Comparison of ENCODE assay signal across 22 mouse cellular contexts in the genomic region with DNA sequence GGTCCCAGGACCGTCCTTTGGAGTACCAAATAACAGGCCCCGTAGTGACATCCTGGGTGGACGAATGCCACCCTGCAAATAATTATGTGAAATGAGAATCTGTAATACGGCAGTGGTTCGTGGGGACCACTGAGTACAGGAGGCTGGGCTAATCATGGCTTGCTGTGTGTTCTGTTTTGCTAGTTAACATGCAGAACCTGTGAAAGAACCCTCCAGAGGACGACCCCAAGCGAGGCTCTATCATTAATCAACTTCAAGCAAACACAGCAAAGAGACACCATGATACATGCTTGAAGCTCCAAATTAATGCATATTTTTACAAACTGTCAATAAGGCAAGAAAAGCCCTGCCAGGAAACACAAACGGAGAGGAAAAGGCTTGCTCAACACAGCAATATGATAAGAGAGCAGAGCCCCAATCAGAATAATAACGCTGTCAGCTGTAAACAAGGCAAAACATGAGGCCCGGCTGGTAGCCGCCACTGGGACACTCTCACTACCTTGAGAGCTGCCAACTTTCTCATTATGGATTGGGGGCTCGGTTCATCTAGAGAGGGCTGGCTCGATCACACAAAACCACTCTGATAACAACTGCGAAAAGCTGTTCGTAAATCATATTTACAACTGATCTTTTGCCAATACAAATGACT.
DNase-seq lines count a peak whose midpoint lies in the region; ATAC-seq and TF ChIP-seq lines count a peak whose summit lies in the region.
"Had no signal": no experiment of that assay in that cellular context is flagged by ENCODE, and none has a peak within 500 bp of the region (broad histone marks: within the 10 kb centered on the region; RNA-seq: fewer than 3 reads in every experiment).

No protein-coding gene starts in this region.

- no peak overlapping the region for H3K9ac ChIP-seq in forebrain, embryonic 13.5 days
- H3K9ac ChIP-seq in forebrain, embryonic 12.5 days, result no peak overlapping the region
- no peak overlapping the region for H3K9ac ChIP-seq in midbrain, embryonic 12.5 days (replicated peaks)
- H3K9ac ChIP-seq in midbrain, embryonic 13.5 days (replicated peaks), result no peak overlapping the region
- no peak overlapping the region for H3K9ac ChIP-seq in hindbrain, embryonic 16.5 days (ENCODE audit: low read depth, low read length)
- no peak overlapping the region for H3K9ac ChIP-seq in intestine, postnatal 0 days (ENCODE audit: low read depth, low read length)
- H3K9ac ChIP-seq: liver, postnatal 0 days had no signal

- WGBS in forebrain, embryonic 13.5 days, result 66% methylated on average over 15 of the region's 15 CpGs
- WGBS in forebrain, embryonic 12.5 days, result 75% methylated on average over 15 of the region's 15 CpGs
- 83% methylated on average over 15 of the region's 15 CpGs for WGBS in midbrain, embryonic 12.5 days
- 63% methylated on average over 15 of the region's 15 CpGs for WGBS in midbrain, embryonic 13.5 days
- 29% methylated on average over 15 of the region's 15 CpGs for WGBS in hindbrain, embryonic 16.5 days
- 83% methylated on average over 15 of the region's 15 CpGs for WGBS in intestine, postnatal 0 days

- 0 out of 2 replicates have a peak, but pooled peaks have one; percentile 23 for ATAC-seq in forebrain, embryonic 13.5 days
- ATAC-seq in forebrain, embryonic 12.5 days (ENCODE audit: low FRiP score), result no peak
- ATAC-seq in midbrain, embryonic 12.5 days (ENCODE audit: low FRiP score, low read depth), result no peak
- ATAC-seq in midbrain, embryonic 13.5 days, result no peak
- ATAC-seq in hindbrain, embryonic 16.5 days, result peak; percentile 77
- no peak for ATAC-seq in intestine, postnatal 0 days
- ATAC-seq: liver, postnatal 0 days; Patski had no signal

- peaks cover 30% of the 10 kb centered on the region for H3K36me3 ChIP-seq in forebrain, embryonic 13.5 days (ENCODE audit: poor library complexity, severe bottlenecking)
- H3K36me3 ChIP-seq in forebrain, embryonic 12.5 days (replicated peaks), result peaks cover 33% of the 10 kb centered on the region
- peaks cover 47% of the 10 kb centered on the region for H3K36me3 ChIP-seq in midbrain, embryonic 12.5 days
- peaks cover 34% of the 10 kb centered on the region for H3K36me3 ChIP-seq in midbrain, embryonic 13.5 days
- H3K36me3 ChIP-seq in hindbrain, embryonic 16.5 days (ENCODE audit: control insufficient read depth, insufficient read depth, low read length), result no peaks in the 10 kb centered on the region
- H3K36me3 ChIP-seq in intestine, postnatal 0 days (ENCODE audit: control insufficient read depth, insufficient read depth), result peaks cover 45% of the 10 kb centered on the region

- H3K9me3 ChIP-seq in forebrain, embryonic 13.5 days (replicated peaks), result no peaks in the 10 kb centered on the region
- no peaks in the 10 kb centered on the region for H3K9me3 ChIP-seq in forebrain, embryonic 12.5 days
- H3K9me3 ChIP-seq in midbrain, embryonic 12.5 days, result no peaks in the 10 kb centered on the region
- H3K9me3 ChIP-seq in midbrain, embryonic 13.5 days, result no peaks in the 10 kb centered on the region
- H3K9me3 ChIP-seq in hindbrain, embryonic 16.5 days (ENCODE audit: control insufficient read depth, low read length), result no peaks in the 10 kb centered on the region
- no peaks in the 10 kb centered on the region for H3K9me3 ChIP-seq in intestine, postnatal 0 days (ENCODE audit: control insufficient read depth)
- H3K9me3 ChIP-seq: heart, embryonic 10.5 days had no signal

- TF ChIP-seq POLR2A in cortical plate, adult 2 months (IDR thresholded peaks at IDR 0.05; ENCODE audit: extremely low read depth, insufficient read depth, low read length), result no peak

- 0 out of 2 replicates have a peak, but pooled peaks cover 5% of the 10 kb centered on the region for H3K27me3 ChIP-seq in forebrain, embryonic 13.5 days
- no peaks in the 10 kb centered on the region for H3K27me3 ChIP-seq in forebrain, embryonic 12.5 days
- H3K27me3 ChIP-seq in midbrain, embryonic 12.5 days, result no peaks in the 10 kb centered on the region
- H3K27me3 ChIP-seq in midbrain, embryonic 13.5 days, result no peaks in the 10 kb centered on the region
- no peaks in the 10 kb centered on the region for H3K27me3 ChIP-seq in hindbrain, embryonic 16.5 days (replicated peaks; ENCODE audit: control insufficient read depth, insufficient read depth, low read length)
- no peaks in the 10 kb centered on the region for H3K27me3 ChIP-seq in intestine, postnatal 0 days (replicated peaks; ENCODE audit: control insufficient read depth, insufficient read depth, low read length)
- H3K27me3 ChIP-seq: Patski had no signal

- TF ChIP-seq CTCF in cortical plate, adult 2 months (IDR thresholded peaks at IDR 0.05; ENCODE audit: extremely low read depth, insufficient read depth, low read length), result no peak
- TF ChIP-seq CTCF in intestine, postnatal 0 days (IDR thresholded peaks at IDR 0.05; ENCODE audit: low read depth), result no peak

- H3K4me2 ChIP-seq in forebrain, embryonic 13.5 days, result no peak overlapping the region
- no peak overlapping the region for H3K4me2 ChIP-seq in forebrain, embryonic 12.5 days
- no peak overlapping the region for H3K4me2 ChIP-seq in midbrain, embryonic 12.5 days (replicated peaks)
- no peak overlapping the region for H3K4me2 ChIP-seq in midbrain, embryonic 13.5 days (replicated peaks)
- H3K4me2 ChIP-seq in hindbrain, embryonic 16.5 days (ENCODE audit: low read length), result no peak overlapping the region
- no peak overlapping the region for H3K4me2 ChIP-seq in intestine, postnatal 0 days (replicated peaks; ENCODE audit: low read depth)

- H3K4me3 ChIP-seq in forebrain, embryonic 13.5 days, result no peak overlapping the region
- H3K4me3 ChIP-seq in forebrain, embryonic 12.5 days (replicated peaks), result no peak overlapping the region
- no peak overlapping the region for H3K4me3 ChIP-seq in midbrain, embryonic 12.5 days
- H3K4me3 ChIP-seq in midbrain, embryonic 13.5 days (replicated peaks), result no peak overlapping the region
- no peak overlapping the region for H3K4me3 ChIP-seq in cortical plate, adult 2 months (ENCODE audit: insufficient read depth, low read length)
- no peak overlapping the region for H3K4me3 ChIP-seq in hindbrain, embryonic 16.5 days (ENCODE audit: low read length)
- H3K4me3 ChIP-seq in intestine, postnatal 0 days (ENCODE audit: low read depth, low read length), result no peak overlapping the region
- H3K4me3 ChIP-seq: heart, embryonic 10.5 days had no signal

- peaks cover 36% of the 10 kb centered on the region for H3K4me1 ChIP-seq in forebrain, embryonic 13.5 days
- H3K4me1 ChIP-seq in forebrain, embryonic 12.5 days, result peaks cover 14% of the 10 kb centered on the region
- peaks cover 19% of the 10 kb centered on the region; the same call in 1 of the 2 replicates for H3K4me1 ChIP-seq in midbrain, embryonic 12.5 days
- peaks cover 16% of the 10 kb centered on the region for H3K4me1 ChIP-seq in midbrain, embryonic 13.5 days (replicated peaks)
- H3K4me1 ChIP-seq in cortical plate, adult 2 months (ENCODE audit: control insufficient read depth, insufficient read depth, low read length), result no peaks in the 10 kb centered on the region
- H3K4me1 ChIP-seq in hindbrain, embryonic 16.5 days (ENCODE audit: control insufficient read depth, insufficient read depth, low read depth, low read length), result peaks cover 4% of the 10 kb centered on the region; the same call in 1 of the 2 replicates
- H3K4me1 ChIP-seq in intestine, postnatal 0 days (replicated peaks; ENCODE audit: control insufficient read depth, insufficient read depth, low read length), result no peaks in the 10 kb centered on the region; the same call in 1 of the 2 replicates
- H3K4me1 ChIP-seq: heart, embryonic 10.5 days had no signal

- no peak overlapping the region for H3K27ac ChIP-seq in forebrain, embryonic 13.5 days
- H3K27ac ChIP-seq in forebrain, embryonic 12.5 days, result no peak overlapping the region
- H3K27ac ChIP-seq in midbrain, embryonic 12.5 days (replicated peaks), result 0 out of 2 replicates have a peak overlapping the region, but pooled peaks have one; percentile 11
- H3K27ac ChIP-seq in midbrain, embryonic 13.5 days, result no peak overlapping the region
- peak overlapping the region; percentile 16; the same call in 1 of the 2 replicates for H3K27ac ChIP-seq in cortical plate, adult 2 months (ENCODE audit: insufficient read depth, low read length)
- H3K27ac ChIP-seq in hindbrain, embryonic 16.5 days (ENCODE audit: low read depth, low read length), result no peak overlapping the region
- no peak overlapping the region for H3K27ac ChIP-seq in intestine, postnatal 0 days (ENCODE audit: low read depth, low read length)
- H3K27ac ChIP-seq: heart, embryonic 10.5 days; stomach, postnatal 0 days had no signal

- no peak for DNase-seq in left cerebral cortex, adult 11 months (ENCODE audit: low spot score)
- DNase-seq: adrenal gland, adult 8-10 months; cerebellum, adult 9-10 months; embryo, embryonic 11 days; gastrocnemius, postnatal 25 days; kidney, adult 2 months; kidney, postnatal 10 days; layer of hippocampus, postnatal 36 days; liver; liver, postnatal 0 days; lung, postnatal 4 days; right cerebral cortex, adult 18-20 months had no signal

Comparison
In these comparisons a context has a peak if more than half of its experiments do, and no peak if none do; other contexts are left out.
1. ATAC-seq: peak in forebrain, embryonic 13.5 days (single experiment) and hindbrain, embryonic 16.5 days (single experiment); none in forebrain, embryonic 12.5 days (single experiment), midbrain, embryonic 12.5 days (single experiment), midbrain, embryonic 13.5 days (single experiment) and intestine, postnatal 0 days (single experiment).
2. H3K27ac ChIP-seq: peak in midbrain, embryonic 12.5 days (single experiment) and cortical plate, adult 2 months (single experiment); none in forebrain, embryonic 13.5 days (single experiment), forebrain, embryonic 12.5 days (single experiment), midbrain, embryonic 13.5 days (single experiment), hindbrain, embryonic 16.5 days (single experiment) and intestine, postnatal 0 days (single experiment).